Mouse (Mus musculus): ENCODE data around the gene Vmn2r25. TPM values are rescaled to one million over a fixed set of nuclear protein-coding genes. Genes with fewer than 3 reads are reported as not detected.
"Not testable (repeated sequence)": the region's sequence is repeated elsewhere in the genome, so short reads cannot be mapped to it uniquely, and the experiment has no call there.

The Vmn2r25 gene
- total RNA-seq (2017), result not detected in 2 replicates

GRCm38 (mm10) chr6:123853363-123853762, at the start of gene Vmn2r25:
Vmn2r25 (minus strand) TSS chr6:123853463.
- ATAC-seq (replicated peaks in 1 of 2; ENCODE audit: insufficient read depth in 1 of 2, low FRiP score in 2 of 2, low TSS enrichment in 1 of 2, low read depth in 1 of 2, poor library complexity in 2 of 2, severe bottlenecking in 2 of 2), result not testable (repeated sequence)

GRCm38 (mm10) chr6:123819951-123820350, 33.3 kb downstream of the Vmn2r25 start:
- no peak for ATAC-seq (replicated peaks in 1 of 2; ENCODE audit: insufficient read depth in 1 of 2, low FRiP score in 2 of 2, low TSS enrichment in 1 of 2, low read depth in 1 of 2, poor library complexity in 2 of 2, severe bottlenecking in 2 of 2)

- ATAC-seq (replicated peaks in 1 of 2; ENCODE audit: insufficient read depth in 1 of 2, low FRiP score in 2 of 2, low TSS enrichment in 1 of 2, low read depth in 1 of 2, poor library complexity in 2 of 2, severe bottlenecking in 2 of 2), result not testable (repeated sequence)
Measured at GRCm38 (mm10) chr6:123810291-123810690, 43.0 kb downstream of the Vmn2r25 start.

GRCm38 (mm10) chr6:123793746-123794145, 59.5 kb downstream of the Vmn2r25 start:
- ATAC-seq (replicated peaks in 1 of 2; ENCODE audit: insufficient read depth in 1 of 2, low FRiP score in 2 of 2, low TSS enrichment in 1 of 2, low read depth in 1 of 2, poor library complexity in 2 of 2, severe bottlenecking in 2 of 2), result no peak

- ATAC-seq (replicated peaks in 1 of 2; ENCODE audit: insufficient read depth in 1 of 2, low FRiP score in 2 of 2, low TSS enrichment in 1 of 2, low read depth in 1 of 2, poor library complexity in 2 of 2, severe bottlenecking in 2 of 2), result no peak
Measured at GRCm38 (mm10) chr6:123784857-123785256, 68.4 kb downstream of the Vmn2r25 start.

GRCm38 (mm10) chr6:123778579-123778978, 74.7 kb downstream of the Vmn2r25 start, which contains the start of gene Vmn2r24:
Vmn2r24 (plus strand) TSS chr6:123778879.
- ATAC-seq (replicated peaks in 1 of 2; ENCODE audit: insufficient read depth in 1 of 2, low FRiP score in 2 of 2, low TSS enrichment in 1 of 2, low read depth in 1 of 2, poor library complexity in 2 of 2, severe bottlenecking in 2 of 2), result no peak

Other genes starting within 250 kb of the Vmn2r25 start
- not detected in 2 replicates for gene Vmn2r22, start 202.7 kb downstream of the Vmn2r25 start, total RNA-seq (2017)
- gene Vmn2r23, start 150.8 kb downstream of the Vmn2r25 start, total RNA-seq (2017), result not detected in 2 replicates
- gene Vmn2r24, start 74.6 kb downstream of the Vmn2r25 start, total RNA-seq (2017), result not detected in 2 replicates
- not detected in 2 replicates for gene Vmn2r26, start 171.1 kb upstream of the Vmn2r25 start, total RNA-seq (2017)

Data from hematopoietic stem cell, adult 5-6 weeks (primary cell).